22 mouse cellular contexts compared by ENCODE assay signal in the genomic region with DNA sequence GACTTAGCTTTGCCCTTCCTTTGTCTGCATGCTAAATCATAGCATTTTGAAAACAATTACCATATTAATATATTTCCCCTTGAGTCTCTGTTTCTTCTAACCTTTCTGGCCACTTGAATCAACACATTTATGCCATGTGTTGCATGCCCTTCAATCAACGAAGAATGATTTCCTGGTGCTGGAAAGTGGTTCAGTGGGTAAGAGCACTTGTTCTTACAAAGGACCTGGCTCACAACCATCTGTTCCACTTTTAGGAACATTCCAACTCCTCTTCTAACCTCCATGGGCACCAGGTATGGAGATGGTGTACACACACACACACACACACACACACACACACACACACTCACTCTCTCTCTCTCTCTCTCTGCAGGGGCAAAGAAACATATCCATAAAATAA. TPM values are rescaled to one million over a fixed set of nuclear protein-coding genes. Genes with fewer than 3 reads are reported as not detected.
A peak's percentile ranks its signal among the peaks of the same experiment; 100 is the strongest.
DNase-seq lines count a peak whose midpoint lies in the region; ATAC-seq and TF ChIP-seq lines count a peak whose summit lies in the region.
"Had no signal": no experiment of that assay in that cellular context is flagged by ENCODE, and none has a peak within 500 bp of the region (broad histone marks: within the 10 kb centered on the region; RNA-seq: fewer than 3 reads in every experiment).

No protein-coding gene starts in this region.

- H3K4me2 ChIP-seq in lung, postnatal 0 days (replicated peaks; ENCODE audit: low read depth, low read length), result no peak overlapping the region

- no peaks in the 10 kb centered on the region for H3K4me1 ChIP-seq in lung, postnatal 0 days (ENCODE audit: insufficient read depth, low read depth, low read length)
- no peaks in the 10 kb centered on the region for H3K4me1 ChIP-seq in lung, adult 2 months (ENCODE audit: control insufficient read depth, insufficient read depth, low read length)

- no peak overlapping the region for H3K9ac ChIP-seq in lung, postnatal 0 days (replicated peaks; ENCODE audit: low read depth)

- H3K36me3 ChIP-seq in lung, postnatal 0 days (ENCODE audit: insufficient read depth, low read length), result peaks cover 26% of the 10 kb centered on the region

- TF ChIP-seq CTCF in lung, postnatal 0 days (IDR thresholded peaks at IDR 0.05), result no peak
- no peak for TF ChIP-seq CTCF in lung, adult 2 months (IDR thresholded peaks at IDR 0.05; ENCODE audit: insufficient read depth, low read length)

- ATAC-seq in lung, postnatal 0 days, result peak; percentile 54
- ATAC-seq: activated CD4-positive, CD25-positive, alpha-beta regulatory T cell, adult 4 months; CD4-positive, CD25-positive, alpha-beta regulatory T cell, adult 4 months; Patski had no signal

- H3K9me3 ChIP-seq in lung, postnatal 0 days (ENCODE audit: low read length), result no peaks in the 10 kb centered on the region
- H3K9me3 ChIP-seq: G1E had no signal

- no peaks in the 10 kb centered on the region for H3K27me3 ChIP-seq in lung, postnatal 0 days (replicated peaks; ENCODE audit: insufficient read depth, low read length)
- H3K27me3 ChIP-seq: CH12.LX, Patski had no signal

- peak; percentile 25 for DNase-seq in heart, adult 11 months
- DNase-seq in heart, adult 9 months (ENCODE audit: low spot score in 2 of 2), result no peak
- DNase-seq in lung, postnatal 0 days (ENCODE audit: low spot score), result peak; percentile 61
- DNase-seq in lung, postnatal 14 days, result no peak
- DNase-seq in lung, postnatal 25 days (ENCODE audit: low spot score), result peak; percentile 24
- no peak for DNase-seq in lung, postnatal 10 days
- peak; percentile 38 for DNase-seq in lung, postnatal 36 days
- DNase-seq in lung, adult 2 months, result no peak
- DNase-seq: adrenal gland, adult 2 months; adrenal gland, adult 8-10 months; adrenal gland, postnatal 10 days; adrenal gland, postnatal 14 days; adrenal gland, postnatal 25 days; adrenal gland, postnatal 36 days; B cell, adult 2 months; cerebellum, adult 11 months; cerebellum, adult 11-12 months had no signal

- no peak overlapping the region for H3K4me3 ChIP-seq in lung, postnatal 0 days (ENCODE audit: low read depth, low read length)
- H3K4me3 ChIP-seq in lung, adult 2 months (replicated peaks; ENCODE audit: extremely low read depth, low read depth, low read length), result no peak overlapping the region

- WGBS in lung, postnatal 0 days, result 66% methylated on average over 1 of the region's 1 CpGs
- whole genome bisulfite sequencing in lung, adult 2 months, result 68% methylated on average over 1 of the region's 1 CpGs

- no peak for TF ChIP-seq EP300 in lung, postnatal 0 days (IDR thresholded peaks at IDR 0.05)

- no peak for TF ChIP-seq POLR2A in lung, adult 2 months (IDR thresholded peaks at IDR 0.05; ENCODE audit: borderline replicate concordance, extremely low read depth, low read depth, low read length)

- no peak overlapping the region for H3K27ac ChIP-seq in lung, postnatal 0 days (ENCODE audit: low read length)

RNA-seq across cellular contexts. Expression of a gene that starts 31.2 kb away (rescaled TPM):
- polyA plus RNA-seq in lung, postnatal 0 days (2015; fragmentation: Nextera tagmentation; extraction: Ambion mirVana), result 13.7 and 13.8 TPM in 2 replicates
- 18.6 and 24.2 TPM in 2 replicates for polyA plus RNA-seq in lung, adult 2 months (2012; rRNA removed)

Comparison
In these comparisons a context has a peak if more than half of its experiments do, and no peak if none do; other contexts are left out.
1. DNase-seq: peak in heart, adult 11 months (single experiment), lung, postnatal 0 days (single experiment), lung, postnatal 25 days (single experiment) and lung, postnatal 36 days (single experiment); none in heart, adult 9 months (0 of 2), lung, postnatal 14 days (single experiment), lung, postnatal 10 days (single experiment) and lung, adult 2 months (single experiment).